Comparison of ENCODE assay signal across 8 mouse cellular contexts in genomic region chr7:139397521-139397920, GRCm38 (mm10). TPM values are rescaled to one million over a fixed set of nuclear protein-coding genes. Genes with fewer than 3 reads are reported as not detected.
DNase-seq lines count a peak whose midpoint lies in the region; ATAC-seq and TF ChIP-seq lines count a peak whose summit lies in the region.

No protein-coding gene starts in this region.

- H3K36me3 ChIP-seq in embryonic facial prominence, embryonic 15.5 days = no peaks in the 10 kb centered on the region
- no peaks in the 10 kb centered on the region for H3K36me3 ChIP-seq in lung, postnatal 0 days (ENCODE audit: insufficient read depth, low read length)

- WGBS in embryonic facial prominence, embryonic 15.5 days = 30% methylated on average over 8 of the region's 8 CpGs
- 27% methylated on average over 8 of the region's 8 CpGs for WGBS in lung, postnatal 0 days

- no peak overlapping the region for H3K4me2 ChIP-seq in embryonic facial prominence, embryonic 15.5 days (replicated peaks)
- no peak overlapping the region for H3K4me2 ChIP-seq in lung, postnatal 0 days (replicated peaks; ENCODE audit: low read depth, low read length)

- ATAC-seq in embryonic facial prominence, embryonic 15.5 days (ENCODE audit: insufficient number of reproducible peaks, low FRiP score, low TSS enrichment, low read depth) = peak; percentile 8; the same call in 1 of the 2 replicates
- no peak for ATAC-seq in lung, postnatal 0 days

- intact Hi-C loops in heart, postnatal 36 days (cut with DNase I) = no loop called here

- H3K4me3 ChIP-seq in embryonic facial prominence, embryonic 15.5 days (replicated peaks) = no peak overlapping the region
- no peak overlapping the region for H3K4me3 ChIP-seq in lung, postnatal 0 days (ENCODE audit: low read depth, low read length)

- peaks cover 38% of the 10 kb centered on the region for H3K4me1 ChIP-seq in embryonic facial prominence, embryonic 15.5 days
- H3K4me1 ChIP-seq in lung, postnatal 0 days (ENCODE audit: insufficient read depth, low read depth, low read length) = peaks cover 58% of the 10 kb centered on the region

- no peaks in the 10 kb centered on the region for H3K27me3 ChIP-seq in embryonic facial prominence, embryonic 15.5 days
- no peaks in the 10 kb centered on the region for H3K27me3 ChIP-seq in lung, postnatal 0 days (replicated peaks; ENCODE audit: insufficient read depth, low read length)

- H3K9me3 ChIP-seq in embryonic facial prominence, embryonic 15.5 days (replicated peaks) = no peaks in the 10 kb centered on the region
- H3K9me3 ChIP-seq in lung, postnatal 0 days (ENCODE audit: low read length) = no peaks in the 10 kb centered on the region

- DNase-seq in left cerebral cortex, adult 18-20 months (ENCODE audit: low spot score in 2 of 2) = peak; percentile 39 to 51
- no peak for DNase-seq in left cerebral cortex, adult 11 months (ENCODE audit: low spot score)
- peak; percentile 51 for DNase-seq in Muller cell, postnatal 12 days (ENCODE audit: inconsistent ontology term)
- peak; percentile 51 to 58 for DNase-seq in heart, postnatal 36 days
- DNase-seq in lung, postnatal 0 days (ENCODE audit: low spot score) = peak; percentile 49
- peak; percentile 41 to 53 for DNase-seq in spleen, postnatal 36 days (ENCODE audit: low spot score in 2 of 2)
- DNase-seq in frontal cortex, postnatal 25 days (ENCODE audit: low spot score in 2 of 2) = no peak

- TF ChIP-seq CTCF in lung, postnatal 0 days (IDR thresholded peaks at IDR 0.05) = no peak

- no peak overlapping the region for H3K27ac ChIP-seq in embryonic facial prominence, embryonic 15.5 days (replicated peaks)
- H3K27ac ChIP-seq in lung, postnatal 0 days (ENCODE audit: low read length) = peak overlapping the region; percentile 10; the same call in 1 of the 2 replicates

- no peak overlapping the region for H3K9ac ChIP-seq in embryonic facial prominence, embryonic 15.5 days
- no peak overlapping the region for H3K9ac ChIP-seq in lung, postnatal 0 days (replicated peaks; ENCODE audit: low read depth)

- TF ChIP-seq EP300 in lung, postnatal 0 days (IDR thresholded peaks at IDR 0.05) = no peak

RNA-seq across cellular contexts. Expression of gene Inpp5a, which starts 8.6 kb away (rescaled TPM):
- total RNA-seq in left cerebral cortex, adult 18-20 months (2021) = 10 to 100 TPM; 60.0 to 61.8 TPM
- polyA plus RNA-seq in embryonic facial prominence, embryonic 15.5 days (2015; fragmentation: Nextera tagmentation; extraction: Ambion mirVana) = 30.5 and 31.5 TPM in 2 replicates
- total RNA-seq in heart, postnatal 36 days (2021) = 100 to 1,000 TPM; 273 to 286 TPM
- polyA plus RNA-seq in lung, postnatal 0 days (2015; fragmentation: Nextera tagmentation; extraction: Ambion mirVana) = 41.3 and 44.8 TPM in 2 replicates

Comparison
In these comparisons a context has a peak if more than half of its experiments do, and no peak if none do; other contexts are left out.
1. DNase-seq: peak in left cerebral cortex, adult 18-20 months (2 of 2), Muller cell, postnatal 12 days (single experiment), heart, postnatal 36 days (2 of 2), lung, postnatal 0 days (single experiment) and spleen, postnatal 36 days (2 of 2); none in left cerebral cortex, adult 11 months (single experiment) and frontal cortex, postnatal 25 days (0 of 2).
2. RNA of gene Inpp5a, which starts 8.6 kb away (total RNA-seq): 273 to 286 TPM in heart, postnatal 36 days; 60.0 to 61.8 TPM in left cerebral cortex, adult 18-20 months; every median in the first group is over 4 times any median in the second.